Mouse (Mus musculus) neural tube, embryonic 10.5 days (tissue): ENCODE results near the gene Kdm1b.

Experiments
- DNase-seq: peaks from one replicate; pipeline ENCODE4 v3.0.0-alpha.2; 2017; ENCODE audit warnings: low spot score; ENCODE audit errors: extremely low spot score

Gene Kdm1b

DNA sequence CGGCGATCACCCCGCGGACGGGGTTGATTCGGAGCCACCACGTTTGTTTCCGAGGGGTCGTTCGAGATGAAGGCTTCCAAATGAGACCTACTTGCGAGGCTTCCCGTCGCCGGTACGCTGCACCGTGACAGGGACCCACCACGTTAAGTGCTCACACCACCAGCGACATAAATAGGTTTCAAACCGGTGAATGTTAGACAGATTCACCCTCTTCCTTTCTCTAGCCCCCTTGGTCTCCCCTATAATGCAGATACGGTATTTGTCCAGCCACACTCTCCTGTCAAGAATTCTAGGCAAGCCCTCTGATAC, 63.2 kb downstream of the Kdm1b start:
- no peak for DNase-seq

DNA sequence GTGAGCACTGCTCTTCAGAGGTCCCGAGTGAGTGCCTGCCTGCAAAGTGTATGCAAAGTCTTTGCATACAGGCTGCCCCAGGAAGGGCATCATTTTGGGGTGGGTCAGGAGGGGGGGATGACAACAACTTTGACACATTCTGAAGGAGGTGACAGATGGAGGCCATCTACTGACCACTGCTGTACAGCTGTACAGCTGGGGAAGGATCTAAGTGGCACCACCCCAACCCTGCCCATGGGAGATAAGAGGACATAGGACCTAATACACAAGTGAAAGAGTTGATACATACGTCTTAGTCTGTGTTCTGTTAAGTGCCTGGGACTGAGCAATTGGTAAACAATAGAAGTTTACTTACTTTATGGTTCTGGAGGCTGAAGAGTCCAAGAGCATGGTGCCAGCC, 65.9 kb downstream of the Kdm1b start:
- no peak for DNase-seq

DNA sequence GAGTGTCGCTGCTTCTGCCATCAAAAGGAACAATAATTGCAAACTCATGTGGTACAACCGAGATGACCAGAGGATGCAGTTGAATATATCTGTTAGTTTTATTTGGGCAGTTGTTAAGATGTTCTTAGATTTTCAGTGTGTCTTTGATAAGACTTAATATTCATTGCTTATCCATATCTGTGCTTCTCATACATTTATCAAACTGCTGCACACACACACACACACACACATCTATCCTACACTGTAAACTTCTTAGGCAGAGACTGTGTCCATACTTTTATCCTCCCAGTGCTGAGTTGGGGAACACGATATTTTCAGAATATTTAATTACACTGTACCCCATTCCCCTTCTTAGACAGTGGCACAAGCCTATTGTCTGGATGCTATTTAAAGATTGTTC, 67.9 kb downstream of the Kdm1b start:
- DNase-seq: no peak

DNA sequence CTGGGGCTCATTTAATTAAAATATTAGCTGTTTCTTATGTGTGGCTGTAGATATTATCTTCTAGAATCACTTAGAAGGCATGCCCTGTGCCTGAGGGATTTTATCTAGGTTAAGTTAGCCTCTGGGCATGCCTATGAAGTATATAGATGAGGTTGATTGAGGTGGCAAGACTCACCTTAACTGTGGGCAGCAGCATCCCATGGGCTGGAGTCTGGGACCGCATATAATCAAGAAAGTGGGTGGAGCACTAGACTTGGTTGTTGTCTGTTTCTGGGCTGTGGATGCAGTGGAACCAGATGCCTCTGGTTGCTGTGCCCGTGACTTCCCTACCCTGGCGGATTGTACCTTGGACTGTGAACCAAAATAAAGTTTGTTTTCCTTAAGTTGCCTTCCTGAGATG, 68.8 kb downstream of the Kdm1b start:
- DNase-seq: no peak

DNA sequence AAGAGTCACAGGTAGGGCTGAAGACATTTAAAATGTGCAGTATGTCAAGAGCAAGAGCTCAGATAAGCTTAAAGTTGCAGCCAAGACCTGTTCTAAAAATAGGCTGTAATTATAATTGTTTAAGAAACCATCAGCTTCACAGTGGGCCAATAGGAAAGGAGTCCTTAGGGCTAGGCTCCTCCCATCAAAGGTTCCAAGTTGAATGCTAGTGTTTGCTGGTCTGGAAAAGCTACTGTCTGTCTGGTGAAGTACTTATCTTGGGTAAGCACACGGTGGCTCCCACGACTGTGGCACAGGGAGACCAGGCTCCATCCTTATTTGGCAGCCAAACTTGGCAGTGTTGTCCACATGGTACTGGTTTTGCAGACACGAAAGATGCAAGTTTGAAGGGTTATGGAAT, 69.6 kb downstream of the Kdm1b start:
- DNase-seq: no peak

DNA sequence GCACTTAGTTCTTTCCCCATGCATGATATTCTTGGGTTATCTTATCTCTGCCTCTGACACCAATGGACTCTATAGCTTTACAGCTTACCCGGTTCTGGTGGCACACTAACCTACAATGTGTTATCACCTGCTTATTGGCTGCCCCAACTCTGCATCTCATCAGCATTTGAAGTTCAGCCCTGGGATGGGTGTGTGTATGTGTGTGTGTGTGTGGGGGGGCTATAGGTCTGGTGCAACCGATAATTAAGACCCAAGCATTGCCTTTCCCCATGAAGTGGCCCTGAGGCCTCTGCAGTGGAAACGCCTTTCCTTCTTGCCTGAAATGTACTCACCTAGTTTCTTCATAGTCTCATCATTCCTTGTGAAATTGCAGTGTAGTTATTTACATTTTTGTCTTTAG, 72.7 kb downstream of the Kdm1b start:
- no peak for DNase-seq

DNA sequence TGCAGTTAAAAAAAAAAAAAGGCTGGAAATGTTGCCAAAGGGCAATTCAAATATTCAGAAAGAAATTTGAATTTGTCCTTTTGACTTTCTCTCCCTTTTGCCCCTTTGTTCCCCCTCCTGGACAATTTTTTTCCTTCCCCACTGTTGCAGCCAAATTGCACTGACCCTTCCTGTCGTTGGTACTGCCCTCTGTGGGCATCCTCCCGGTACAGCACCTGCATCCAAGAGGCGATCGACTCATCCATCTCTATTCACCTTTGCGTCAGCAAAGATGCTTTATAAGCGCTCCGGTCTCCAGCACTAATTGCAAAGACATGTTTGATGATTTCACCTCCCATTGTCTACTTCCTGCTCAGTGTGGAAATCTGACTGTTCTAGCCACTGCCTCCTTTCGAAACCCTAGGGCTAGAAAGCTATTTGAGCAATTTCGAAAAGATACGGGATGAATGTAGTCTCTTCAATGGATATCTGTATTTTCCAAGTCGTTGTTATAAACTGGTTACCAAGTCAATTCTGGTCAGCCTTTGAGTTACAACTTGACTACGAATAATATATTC, 78.1 kb downstream of the Kdm1b start:
- no peak for DNase-seq

DNA sequence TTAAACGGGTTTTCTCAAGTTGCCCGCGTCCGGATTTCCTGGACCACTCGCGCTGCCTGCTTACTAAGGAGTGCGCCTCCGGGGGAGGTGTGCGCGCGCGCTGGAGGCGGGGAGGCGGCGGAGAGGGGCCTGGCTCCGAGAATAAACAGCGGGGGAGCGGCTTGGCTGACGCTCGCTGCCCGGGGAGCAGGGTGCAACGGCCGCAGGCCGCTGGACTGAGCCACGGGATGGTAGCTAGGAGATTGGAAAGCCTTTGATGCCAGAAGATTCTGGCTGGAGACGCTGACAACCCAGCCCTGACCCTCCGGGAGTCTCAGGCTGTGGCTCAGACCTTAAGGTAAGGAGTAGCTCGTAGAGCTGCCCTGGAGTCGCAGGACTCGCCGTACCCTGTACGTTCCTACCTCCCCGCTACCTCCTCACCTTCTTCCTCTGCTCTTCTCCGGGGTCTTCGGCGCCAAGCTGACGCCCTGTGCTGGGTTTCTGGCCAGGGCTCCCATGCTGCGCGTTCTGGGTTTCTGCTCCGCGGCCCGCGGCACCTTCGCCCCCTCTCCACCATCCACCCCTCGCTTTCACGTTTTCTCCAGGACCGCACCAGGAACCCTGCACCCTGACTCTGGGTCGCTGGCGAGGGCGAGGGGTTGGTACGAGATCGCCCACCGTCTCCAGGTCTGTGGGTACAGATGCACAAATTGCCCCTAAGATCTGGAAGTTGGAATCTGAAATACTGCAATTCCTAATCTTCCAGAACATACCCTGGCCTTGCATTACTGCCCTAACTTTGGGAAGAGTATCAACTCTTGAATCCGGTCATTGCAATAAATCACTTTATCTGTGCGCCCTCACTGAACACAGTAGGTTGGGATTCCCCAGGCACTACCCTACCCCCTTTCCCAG, 79.5 kb downstream of the Kdm1b start, which contains the start of gene Rnf144b:
Rnf144b (plus strand) TSS at position 120 of the 894 bp plus-strand sequence.
- peak; percentile 57 for DNase-seq

DNA sequence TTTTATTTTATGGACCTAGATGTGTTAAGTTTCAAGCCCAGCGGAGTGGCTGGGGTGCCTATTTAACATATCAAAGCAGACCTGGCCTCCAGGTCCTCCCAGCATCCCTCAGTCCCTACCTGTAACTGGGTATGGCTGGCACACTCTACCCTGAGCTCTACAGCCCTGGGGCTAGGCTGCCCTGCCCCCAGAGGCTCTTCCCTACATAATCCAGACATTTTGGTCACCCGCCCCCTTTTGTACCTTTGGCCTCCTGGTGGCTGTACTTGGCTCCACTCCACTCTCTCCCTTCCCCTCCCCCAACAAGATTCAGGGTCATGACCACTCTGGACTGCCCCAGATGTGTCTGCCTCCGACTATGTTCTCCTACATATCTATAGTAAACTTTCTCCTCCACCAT, 81.2 kb downstream of the Kdm1b start:
- DNase-seq: no peak

DNA sequence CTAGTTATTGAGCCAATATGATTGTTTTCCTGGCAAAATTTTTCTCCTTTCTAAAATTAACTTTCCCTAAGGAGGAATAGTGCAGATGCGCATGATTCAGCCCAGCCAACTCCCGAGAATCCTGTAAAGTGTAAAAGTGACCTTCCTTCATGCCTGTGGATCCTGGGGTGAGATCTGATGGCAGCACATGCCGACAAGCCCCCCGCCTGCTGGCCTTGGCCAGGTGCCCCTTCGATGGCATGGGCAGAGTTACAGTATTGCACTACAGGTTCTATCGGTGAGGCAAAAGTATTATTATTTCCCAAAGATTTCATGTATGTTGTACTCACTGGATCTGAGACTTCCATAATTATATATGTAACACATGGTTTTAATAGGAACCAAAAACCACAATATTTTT, 81.7 kb downstream of the Kdm1b start:
- no peak for DNase-seq

DNA sequence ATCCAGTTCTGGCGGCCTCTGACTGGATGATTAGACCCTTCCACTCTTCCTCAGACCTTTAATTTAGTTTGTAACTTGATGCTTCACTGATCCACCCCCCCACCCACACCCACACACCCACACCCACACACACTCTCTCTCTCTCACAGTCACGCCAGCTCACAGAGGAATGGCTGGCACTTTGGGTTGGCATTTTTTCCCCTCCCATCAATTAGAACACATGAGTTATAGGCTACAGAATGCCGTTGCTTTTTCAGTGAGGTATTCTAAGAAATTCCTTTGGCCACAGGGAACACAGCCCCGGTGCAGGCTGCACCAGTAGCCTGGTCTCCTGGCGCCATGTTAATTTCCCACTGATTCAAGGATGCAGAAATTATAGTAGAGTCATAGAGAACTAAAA, 82.3 kb downstream of the Kdm1b start:
- no peak for DNase-seq

DNA sequence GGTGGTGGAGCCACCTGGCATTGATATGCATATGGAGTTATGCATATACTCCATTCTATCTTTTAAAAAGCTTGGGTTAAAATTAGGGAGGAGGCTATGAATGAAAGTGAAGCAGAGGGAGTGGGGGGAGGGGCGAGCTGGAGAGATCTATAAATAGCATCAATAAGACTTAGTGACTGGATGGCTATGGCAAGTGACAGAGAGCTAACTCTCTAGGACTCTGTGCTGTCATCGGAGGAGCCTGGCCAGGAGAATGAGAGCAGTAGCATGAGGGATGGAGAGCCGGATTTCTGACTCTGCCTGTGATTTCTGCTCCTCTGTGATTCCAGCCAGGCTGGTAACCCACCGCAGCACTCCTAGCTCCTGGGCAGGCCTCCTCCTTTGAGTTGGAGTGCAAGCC, 85.8 kb downstream of the Kdm1b start:
- DNase-seq: no peak

DNA sequence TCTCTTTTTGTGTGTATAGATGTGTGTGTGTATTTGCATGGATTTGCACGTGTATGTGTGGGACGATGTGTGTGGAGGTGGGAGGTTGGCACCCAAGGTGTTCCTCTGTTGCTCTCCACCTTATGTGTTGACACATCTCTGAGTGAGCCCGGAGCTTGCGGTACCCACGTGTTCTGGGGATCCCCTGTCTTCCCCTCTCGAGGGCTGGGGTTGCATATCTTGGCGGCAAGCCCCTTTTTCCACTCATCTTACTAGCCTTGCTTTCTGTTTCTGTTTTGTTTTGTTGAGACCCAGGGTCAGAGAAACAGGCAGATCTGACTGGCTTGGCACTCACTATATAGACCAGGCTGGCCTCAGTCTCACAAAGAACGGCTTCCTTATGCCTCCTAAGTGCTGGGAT, 89.8 kb downstream of the Kdm1b start:
- no peak for DNase-seq

DNA sequence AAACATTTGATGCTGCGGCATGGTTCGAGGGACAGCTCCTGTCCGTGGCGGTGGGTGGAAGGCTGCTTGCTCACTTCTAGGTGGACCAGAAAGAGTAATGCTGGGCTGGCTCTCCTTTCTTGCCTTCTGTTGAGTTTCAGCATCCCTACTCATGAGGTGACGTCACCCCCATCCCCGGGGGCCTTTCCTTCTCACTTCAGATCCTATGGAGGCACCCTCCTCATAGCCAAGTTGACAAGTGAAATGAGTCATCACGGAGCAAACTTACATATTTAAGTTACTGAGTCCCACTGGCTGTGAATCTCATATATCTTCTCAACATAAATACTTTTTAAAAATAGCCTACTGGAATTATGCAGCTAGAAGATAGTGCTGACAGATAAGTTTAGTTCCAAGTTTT, 91.5 kb downstream of the Kdm1b start:
- no peak for DNase-seq
